Mouse (Mus musculus): ENCODE results near the gene Gm3285.

The Gm3285 gene

GRCm38 (mm10) chr10:77861675-77862074 is at the start of gene Gm3285:
TSS of gene Gm3285 (plus strand) at chr10:77861975.
- in situ Hi-C loops (cut with MboI) = no loop called here

GRCm38 (mm10) chr10:77814382-77814781 is 47.4 kb upstream of the Gm3285 start, which contains the start of gene Gm2696:
TSS of gene Gm2696 (plus strand) at chr10:77814682.
- in situ Hi-C loops (cut with MboI) = no loop called here

- in situ Hi-C loops (cut with MboI) = no loop called here
Observed at GRCm38 (mm10) chr10:77815514-77815913, 46.3 kb upstream of the Gm3285 start.

- in situ Hi-C loops (cut with MboI) = no loop called here
Observed at GRCm38 (mm10) chr10:77818523-77818922, 43.3 kb upstream of the Gm3285 start.

- in situ Hi-C loops (cut with MboI) = no loop called here
Observed at GRCm38 (mm10) chr10:77819203-77819602, 42.6 kb upstream of the Gm3285 start.

- in situ Hi-C loops (cut with MboI) = no loop called here
Observed at GRCm38 (mm10) chr10:77826951-77827350, 34.8 kb upstream of the Gm3285 start, which contains the start of gene Krtap10-4. TSS of gene Krtap10-4 (minus strand) at chr10:77827095.

GRCm38 (mm10) chr10:77835647-77836046 is 26.1 kb upstream of the Gm3285 start, which contains the start of gene Krtap10-10:
TSS of gene Krtap10-10 (plus strand) at chr10:77835947.
- in situ Hi-C loops (cut with MboI) = no loop called here

- in situ Hi-C loops (cut with MboI) = no loop called here
Observed at GRCm38 (mm10) chr10:77839006-77839405, 22.8 kb upstream of the Gm3285 start.

GRCm38 (mm10) chr10:77846503-77846902 is 15.3 kb upstream of the Gm3285 start, which contains the start of gene Gm36176:
TSS of gene Gm36176 (plus strand) at chr10:77846803.
- in situ Hi-C loops (cut with MboI) = no loop called here

GRCm38 (mm10) chr10:77846961-77847360 is 14.8 kb upstream of the Gm3285 start:
- in situ Hi-C loops (cut with MboI) = no loop called here

- in situ Hi-C loops (cut with MboI) = no loop called here
Observed at GRCm38 (mm10) chr10:77847538-77847937, 14.2 kb upstream of the Gm3285 start.

- in situ Hi-C loops (cut with MboI) = no loop called here
Observed at GRCm38 (mm10) chr10:77852559-77852958, 9.2 kb upstream of the Gm3285 start, which contains the start of gene Gm10318. TSS of gene Gm10318 (plus strand) at chr10:77852859.

GRCm38 (mm10) chr10:77864067-77864761 is 2.4 kb downstream of the Gm3285 start:
- in situ Hi-C loops (cut with MboI) = no loop called here

GRCm38 (mm10) chr10:77864762-77865143 is 3.0 kb downstream of the Gm3285 start:
- in situ Hi-C loops (cut with MboI) = no loop called here

GRCm38 (mm10) chr10:77867546-77867945 is 5.8 kb downstream of the Gm3285 start:
- in situ Hi-C loops (cut with MboI) = no loop called here

GRCm38 (mm10) chr10:77869651-77870050 is 7.9 kb downstream of the Gm3285 start:
- in situ Hi-C loops (cut with MboI) = no loop called here

GRCm38 (mm10) chr10:77878985-77879384 is 17.2 kb downstream of the Gm3285 start:
- in situ Hi-C loops (cut with MboI) = no loop called here

- in situ Hi-C loops (cut with MboI) = no loop called here
Observed at GRCm38 (mm10) chr10:77880305-77880704, 18.5 kb downstream of the Gm3285 start.

GRCm38 (mm10) chr10:77882553-77882952 is 20.8 kb downstream of the Gm3285 start:
- in situ Hi-C loops (cut with MboI) = no loop called here

GRCm38 (mm10) chr10:77886007-77886747 is 24.4 kb downstream of the Gm3285 start:
- in situ Hi-C loops (cut with MboI) = no loop called here

GRCm38 (mm10) chr10:77890987-77891565 is 29.3 kb downstream of the Gm3285 start:
- in situ Hi-C loops (cut with MboI) = no loop called here

GRCm38 (mm10) chr10:77895562-77895961 is 33.8 kb downstream of the Gm3285 start:
- in situ Hi-C loops (cut with MboI) = no loop called here

- in situ Hi-C loops (cut with MboI) = no loop called here
Observed at GRCm38 (mm10) chr10:77900126-77900525, 38.4 kb downstream of the Gm3285 start.
